Mouse (Mus musculus): ENCODE results near the gene Fcho1. TPM values are rescaled to one million over a fixed set of nuclear protein-coding genes. Genes with fewer than 3 reads are reported as not detected.
"Not testable (repeated sequence)": the region's sequence is repeated elsewhere in the genome, so short reads cannot be mapped to it uniquely, and the experiment has no call there.

Gene Fcho1
- total and polyA plus RNA-seq, 2 experiments from 2014 or later, result 68.7 to 97.2 TPM

GRCm38 (mm10) chr8:71745322-71745721, 19.8 kb upstream of the Fcho1 start:
- ATAC-seq (no peak), DNase-seq (no peak)
- Histone ChIP-seq H3K9ac (no peak overlapping the region), H3K4me3 (ENCODE audit: low read depth, low read length) (no peak overlapping the region), H3K27ac (ENCODE audit: low read depth, low read length) (no peak overlapping the region), H3K36me3 (ENCODE audit: insufficient read depth) (no peaks in the 10 kb centered on the region), H3K27me3 (ENCODE audit: insufficient read depth, low read length) (no peaks in the 10 kb centered on the region; the same call in 1 of the 2 replicates), H3K9me3 (ENCODE audit: low read length) (no peaks in the 10 kb centered on the region), H3K4me2 (ENCODE audit: low read depth) (no peak overlapping the region), H3K4me1 (ENCODE audit: insufficient read depth) (0 out of 2 replicates have a peak, but pooled peaks cover 6% of the 10 kb centered on the region)
- 83% methylated on average over 1 of the region's 1 CpGs for WGBS
- TF ChIP-seq CTCF (IDR thresholded peaks at IDR 0.05; ENCODE audit: low read depth), result no peak

GRCm38 (mm10) chr8:71742783-71743182, 17.3 kb upstream of the Fcho1 start:
- H3K27me3 ChIP-seq (ENCODE audit: insufficient read depth, low read length), result no peaks in the 10 kb centered on the region; the same call in 1 of the 2 replicates
- TF ChIP-seq CTCF (IDR thresholded peaks at IDR 0.05; ENCODE audit: low read depth), result no peak
- ATAC-seq (no peak), DNase-seq (no peak)
- no peak overlapping the region for H3K4me2 ChIP-seq (ENCODE audit: low read depth)
- H3K9ac ChIP-seq, result no peak overlapping the region
- WGBS, result 57% methylated on average over 2 of the region's 2 CpGs
- 0 out of 2 replicates have a peak, but pooled peaks cover 6% of the 10 kb centered on the region for H3K4me1 ChIP-seq (ENCODE audit: insufficient read depth)
- no peaks in the 10 kb centered on the region for H3K36me3 ChIP-seq (ENCODE audit: insufficient read depth)
- no peak overlapping the region for H3K4me3 ChIP-seq (ENCODE audit: low read depth, low read length)
- H3K27ac ChIP-seq (ENCODE audit: low read depth, low read length), result no peak overlapping the region
- no peaks in the 10 kb centered on the region for H3K9me3 ChIP-seq (ENCODE audit: low read length)

- H3K36me3 ChIP-seq (ENCODE audit: insufficient read depth), result no peaks in the 10 kb centered on the region
- H3K27ac ChIP-seq (ENCODE audit: low read depth, low read length), result no peak overlapping the region
- WGBS, result 3% methylated on average over 19 of the region's 19 CpGs
- no peaks in the 10 kb centered on the region for H3K9me3 ChIP-seq (ENCODE audit: low read length)
- no peaks in the 10 kb centered on the region; the same call in 1 of the 2 replicates for H3K27me3 ChIP-seq (ENCODE audit: insufficient read depth, low read length)
- no peak overlapping the region for H3K9ac ChIP-seq
- ATAC-seq (peak; percentile 42; the same call in 1 of the 2 replicates), DNase-seq (no peak)
- 0 out of 2 replicates have a peak, but pooled peaks cover 6% of the 10 kb centered on the region for H3K4me1 ChIP-seq (ENCODE audit: insufficient read depth)
- peak overlapping the region; percentile 47 for H3K4me2 ChIP-seq (ENCODE audit: low read depth)
- TF ChIP-seq CTCF (IDR thresholded peaks at IDR 0.05; ENCODE audit: low read depth), result no peak
- H3K4me3 ChIP-seq (ENCODE audit: low read depth, low read length), result peak overlapping the region; percentile 12; the same call in 1 of the 2 replicates
Measured at GRCm38 (mm10) chr8:71741687-71742114, 16.2 kb upstream of the Fcho1 start.

GRCm38 (mm10) chr8:71741226-71741625, 15.7 kb upstream of the Fcho1 start:
- H3K4me3 ChIP-seq (ENCODE audit: low read depth, low read length), result 0 out of 2 replicates have a peak overlapping the region, but pooled peaks have one; percentile 12

GRCm38 (mm10) chr8:71738316-71738715, 12.8 kb upstream of the Fcho1 start:
- ATAC-seq; H3K27ac ChIP-seq (ENCODE audit: low read depth, low read length); DNase-seq; H3K4me2 ChIP-seq (ENCODE audit: low read depth); H3K4me3 ChIP-seq (ENCODE audit: low read depth, low read length); H3K4me1 ChIP-seq (ENCODE audit: insufficient read depth); H3K9ac ChIP-seq; H3K27me3 ChIP-seq (ENCODE audit: insufficient read depth, low read length); H3K36me3 ChIP-seq (ENCODE audit: insufficient read depth); H3K9me3 ChIP-seq (ENCODE audit: low read length): not testable (repeated sequence)
- 0 out of 2 replicates have a peak, but pooled peaks have one; percentile 8 for TF ChIP-seq CTCF (IDR thresholded peaks at IDR 0.05; ENCODE audit: low read depth)

More at GRCm38 (mm10) chr8:71741226-71741625, 15.7 kb upstream of the Fcho1 start:
- Histone ChIP-seq H3K36me3 (ENCODE audit: insufficient read depth) (no peaks in the 10 kb centered on the region), H3K9me3 (ENCODE audit: low read length) (no peaks in the 10 kb centered on the region), H3K9ac (no peak overlapping the region), H3K27ac (ENCODE audit: low read depth, low read length) (no peak overlapping the region), H3K27me3 (ENCODE audit: insufficient read depth, low read length) (no peaks in the 10 kb centered on the region; the same call in 1 of the 2 replicates), H3K4me2 (ENCODE audit: low read depth) (peak overlapping the region; percentile 47), H3K4me1 (ENCODE audit: insufficient read depth) (0 out of 2 replicates have a peak, but pooled peaks cover 6% of the 10 kb centered on the region)
- no peak for TF ChIP-seq CTCF (IDR thresholded peaks at IDR 0.05; ENCODE audit: low read depth)
- 39% methylated on average over 3 of the region's 3 CpGs for WGBS
- ATAC-seq (no peak), DNase-seq (no peak)

DNA sequence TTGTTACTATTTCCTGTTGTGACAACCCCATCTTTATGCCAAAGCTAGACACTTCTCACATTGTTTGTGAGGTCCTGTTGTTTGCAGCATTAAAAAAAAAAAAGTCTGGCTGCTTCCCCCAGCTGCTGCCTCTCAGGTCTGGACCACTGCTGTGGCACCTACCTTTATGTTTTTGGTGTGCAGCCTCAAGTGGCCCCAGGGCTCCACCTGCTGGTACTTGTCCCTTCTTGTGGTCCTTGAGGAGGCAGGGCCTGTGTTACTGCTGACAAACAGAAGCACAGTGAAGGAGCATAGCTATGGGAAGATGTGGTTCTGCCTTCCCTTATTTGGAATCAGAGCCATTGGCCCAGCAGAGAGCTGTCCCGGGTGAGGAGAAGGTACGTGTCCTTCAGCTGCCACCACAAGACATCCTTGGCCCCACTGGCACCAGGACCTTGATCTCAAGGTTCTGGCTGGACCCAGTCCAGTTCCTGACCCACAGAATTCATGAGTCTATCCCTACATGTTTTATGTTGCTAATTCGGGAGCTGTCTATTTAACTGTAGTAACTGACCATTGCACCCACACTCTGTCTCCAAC, 6.2 kb upstream of the Fcho1 start:
- Histone ChIP-seq H3K4me2 (ENCODE audit: low read depth) (no peak overlapping the region), H3K36me3 (ENCODE audit: insufficient read depth) (no peaks in the 10 kb centered on the region), H3K9me3 (ENCODE audit: low read length) (no peaks in the 10 kb centered on the region), H3K4me3 (ENCODE audit: low read depth, low read length) (no peak overlapping the region), H3K4me1 (ENCODE audit: insufficient read depth) (no peaks in the 10 kb centered on the region), H3K9ac (no peak overlapping the region), H3K27ac (ENCODE audit: low read depth, low read length) (no peak overlapping the region), H3K27me3 (ENCODE audit: insufficient read depth, low read length) (no peaks in the 10 kb centered on the region)
- peak; percentile 55 for TF ChIP-seq CTCF (IDR thresholded peaks at IDR 0.05; ENCODE audit: low read depth)
- ATAC-seq, result no peak
- 56% methylated on average over 3 of the region's 3 CpGs for WGBS
- no peak for DNase-seq

DNA sequence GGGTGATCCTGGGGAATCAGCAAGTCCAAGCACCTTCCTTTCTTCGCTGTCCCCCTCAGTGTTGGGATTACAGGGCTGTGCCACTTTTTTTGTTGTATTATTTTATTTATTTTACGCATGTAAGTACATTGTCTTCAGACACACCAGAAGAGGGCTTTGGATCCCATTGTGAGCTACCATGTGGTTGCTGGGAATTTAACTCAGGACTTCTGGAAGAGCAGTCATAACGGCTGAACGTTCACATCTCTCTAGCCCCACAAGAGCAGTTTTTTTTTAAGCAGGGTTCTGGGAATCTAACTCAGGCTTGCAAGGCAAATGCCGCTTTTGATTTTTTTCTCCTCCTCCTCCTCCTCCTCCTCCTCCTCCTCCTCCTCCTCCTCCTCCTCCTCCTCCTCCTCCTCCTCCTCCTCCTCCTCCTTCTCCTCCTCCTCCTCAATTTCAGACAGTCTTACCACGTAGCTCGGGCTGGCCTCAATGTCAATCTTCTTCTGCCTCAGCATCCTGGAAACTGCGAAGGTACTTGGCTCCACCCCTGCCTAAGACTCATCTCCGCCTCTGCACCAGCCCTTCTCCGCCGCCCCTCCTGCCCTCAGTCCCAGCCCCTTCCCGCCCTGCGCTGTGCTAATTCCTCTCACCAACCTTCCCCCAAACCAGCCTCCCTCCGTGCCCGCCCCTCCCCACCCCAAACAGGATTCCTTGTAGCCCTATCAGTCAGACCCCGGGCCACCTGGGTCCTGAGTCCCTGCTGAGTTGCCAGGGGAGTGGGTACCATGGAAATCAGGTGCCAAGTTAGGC, 3.5 kb upstream of the Fcho1 start:
- Histone ChIP-seq H3K27me3 (ENCODE audit: insufficient read depth, low read length) (no peaks in the 10 kb centered on the region), H3K9ac (peak overlapping the region; percentile 62), H3K36me3 (ENCODE audit: insufficient read depth) (no peaks in the 10 kb centered on the region), H3K9me3 (ENCODE audit: low read length) (no peaks in the 10 kb centered on the region), H3K27ac (ENCODE audit: low read depth, low read length) (peak overlapping the region; percentile 85), H3K4me1 (ENCODE audit: insufficient read depth) (peaks cover 6% of the 10 kb centered on the region), H3K4me3 (ENCODE audit: low read depth, low read length) (peak overlapping the region; percentile 44), H3K4me2 (ENCODE audit: low read depth) (peak overlapping the region; percentile 84)
- WGBS, result 3% methylated on average over 16 of the region's 16 CpGs
- ATAC-seq, result peak; percentile 36
- no peak for TF ChIP-seq CTCF (IDR thresholded peaks at IDR 0.05; ENCODE audit: low read depth)
- peak; percentile 61 for DNase-seq

Measured in forebrain, postnatal 0 days (tissue).